Mouse (Mus musculus) cortical plate, adult 2 months (tissue): ENCODE results near the gene Mup13. TPM values are rescaled to one million over a fixed set of nuclear protein-coding genes. Genes with fewer than 3 reads are reported as not detected.
"Not testable (repeated sequence)": the region's sequence is repeated elsewhere in the genome, so short reads cannot be mapped to it uniquely, and the experiment has no call there.

Source experiments
- H3K27ac ChIP-seq: fragments of 200-500 bp; 2 replicates; pipeline ENCODE4 v1.5.1; 2012; ENCODE audit warnings: low read length, control low read depth, inconsistent platforms; ENCODE audit not compliant: insufficient read depth
- H3K4me1 ChIP-seq: fragments of 200-500 bp; 2 replicates; pipeline ENCODE4 v1.6.1; 2011; ENCODE audit warnings: low read length; ENCODE audit not compliant: control insufficient read depth, insufficient read depth
- H3K4me3 ChIP-seq: fragments of 200-500 bp; 2 replicates; pipeline ENCODE4 v1.5.1; 2011; ENCODE audit warnings: mild to moderate bottlenecking, low read length, control low read depth; ENCODE audit not compliant: insufficient read depth
- polyA plus RNA-seq: library from polyadenylated mRNA; depleted of rRNA; stranded (reverse); fragments of >200 nt; gene quantifications from 2 replicates; pipeline ENCODE4 v1.2.3, GENCODE M21; 2012; rRNA removed

Mup13 gene
- polyA plus RNA-seq = not detected in 2 replicates

DNA sequence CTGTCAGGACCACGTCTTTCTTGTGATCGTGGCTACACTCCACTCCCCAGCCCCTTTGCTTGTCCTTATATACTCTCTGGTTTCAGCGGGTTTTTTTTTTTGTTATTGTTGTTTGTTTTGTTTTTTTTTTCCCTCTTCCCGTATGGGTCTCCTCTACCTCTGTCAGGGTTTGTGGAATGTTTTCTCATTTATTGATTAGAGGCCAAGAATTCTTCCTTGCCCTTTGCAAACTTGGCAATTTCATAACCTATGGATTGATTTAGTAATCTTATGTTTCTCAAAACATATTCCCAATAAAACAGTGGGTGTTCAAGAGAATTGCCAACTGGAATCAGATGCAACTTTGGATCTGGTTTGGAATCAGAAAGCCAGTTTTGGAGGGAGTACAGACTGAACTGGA lies at the start of gene Mup13:
TSS of gene Mup13 (minus strand) at position 101 of the 400 bp plus-strand sequence.
- not testable (repeated sequence) for H3K27ac ChIP-seq, H3K4me1 ChIP-seq, H3K4me3 ChIP-seq

Other genes with a start within 250 kb of the Mup13 start
- not detected in 2 replicates for gene Mup14, start 75.7 kb upstream of the Mup13 start, polyA plus RNA-seq
- not detected in 2 replicates for gene Mup15, start 211.5 kb upstream of the Mup13 start, polyA plus RNA-seq